Mouse (Mus musculus) megakaryocyte, embryonic 14.5 days (primary cell): ENCODE data around the gene Casp8.

Experiments
- FLI1 ChIP-seq: IDR thresholded peaks from 2 replicates; pipeline ENCODE4 v1.6.1; 2012; ENCODE audit warnings: low read length, inconsistent platforms, mixed read lengths
- GATA1 ChIP-seq: IDR thresholded peaks from 3 replicates; pipeline ENCODE4 v1.6.1; 2012; ENCODE audit warnings: mixed read lengths, low read length, inconsistent platforms, borderline replicate concordance

DNA sequence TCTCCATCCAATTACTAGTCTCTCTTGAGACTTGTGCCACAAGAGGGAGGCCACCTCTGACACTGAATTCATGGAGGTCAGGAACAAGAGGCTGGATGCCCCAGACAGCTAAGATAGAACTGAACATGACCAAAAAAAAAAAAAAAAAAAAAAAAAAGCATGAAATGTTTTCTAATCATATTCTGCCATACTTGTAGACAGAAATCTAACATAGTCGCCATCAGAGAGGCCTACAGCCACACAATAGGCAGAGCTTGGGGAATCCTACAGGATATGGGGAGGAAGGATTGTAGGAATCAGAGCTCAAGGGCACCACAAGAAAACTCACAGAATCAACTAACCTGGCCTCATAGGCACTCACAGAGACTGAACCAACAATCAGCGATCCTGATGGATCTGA lies 469 bp upstream of the Casp8 start:
- TF ChIP-seq GATA1 (no peak), FLI1 (no peak)
